Mouse (Mus musculus): Measurements from ENCODE around the gene C1qtnf9. TPM values are rescaled to one million over a fixed set of nuclear protein-coding genes. Genes with fewer than 3 reads are reported as not detected.

Gene C1qtnf9
- total and polyA plus RNA-seq, 2 experiments: 0.07 to 0.46 TPM

DNA sequence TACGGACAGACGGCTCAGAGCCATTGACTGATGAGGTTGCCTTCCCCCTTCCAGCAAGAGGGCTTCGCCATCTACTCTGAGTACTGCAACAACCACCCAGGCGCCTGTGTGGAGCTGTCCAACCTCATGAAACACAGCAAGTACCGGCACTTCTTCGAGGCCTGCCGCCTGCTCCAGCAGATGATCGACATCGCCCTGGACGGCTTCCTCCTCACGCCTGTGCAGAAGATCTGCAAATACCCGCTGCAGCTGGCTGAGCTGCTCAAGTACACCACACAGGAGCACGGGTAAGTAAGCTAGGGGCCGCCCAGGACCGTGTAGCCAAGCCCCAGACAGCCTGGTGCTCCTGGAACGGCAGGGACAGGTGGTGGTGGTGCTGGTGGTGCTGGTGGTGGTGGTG is 16.4 kb upstream of the C1qtnf9 start:
- Histone ChIP-seq H3K4me3 (ENCODE audit: insufficient read depth, low read depth, low read length) (no peak overlapping the region), H3K27me3 (ENCODE audit: control insufficient read depth, insufficient read depth, low read length) (no peaks in the 10 kb centered on the region), H3K36me3 (ENCODE audit: control insufficient read depth, insufficient read depth, low read length) (peaks cover 49% of the 10 kb centered on the region), H3K4me1 (ENCODE audit: control insufficient read depth, insufficient read depth, low read length) (no peaks in the 10 kb centered on the region), H3K27ac (replicated peaks; ENCODE audit: insufficient read depth, low read depth, low read length) (no peak overlapping the region), H3K79me2 (ENCODE audit: control insufficient read depth, insufficient read depth, low read length) (no peaks in the 10 kb centered on the region), H3K9ac (ENCODE audit: low read depth, low read length) (no peak overlapping the region)
- DNase-seq (ENCODE audit: extremely low read depth, low read depth, low spot score): no peak
- WGBS: 96% methylated on average over 16 of the region's 16 CpGs
- TF ChIP-seq POLR2A (IDR thresholded peaks at IDR 0.05; ENCODE audit: extremely low read depth, insufficient read depth, low read length) (no peak), CTCF (IDR thresholded peaks at IDR 0.05; ENCODE audit: low read depth, low read length) (no peak)

DNA sequence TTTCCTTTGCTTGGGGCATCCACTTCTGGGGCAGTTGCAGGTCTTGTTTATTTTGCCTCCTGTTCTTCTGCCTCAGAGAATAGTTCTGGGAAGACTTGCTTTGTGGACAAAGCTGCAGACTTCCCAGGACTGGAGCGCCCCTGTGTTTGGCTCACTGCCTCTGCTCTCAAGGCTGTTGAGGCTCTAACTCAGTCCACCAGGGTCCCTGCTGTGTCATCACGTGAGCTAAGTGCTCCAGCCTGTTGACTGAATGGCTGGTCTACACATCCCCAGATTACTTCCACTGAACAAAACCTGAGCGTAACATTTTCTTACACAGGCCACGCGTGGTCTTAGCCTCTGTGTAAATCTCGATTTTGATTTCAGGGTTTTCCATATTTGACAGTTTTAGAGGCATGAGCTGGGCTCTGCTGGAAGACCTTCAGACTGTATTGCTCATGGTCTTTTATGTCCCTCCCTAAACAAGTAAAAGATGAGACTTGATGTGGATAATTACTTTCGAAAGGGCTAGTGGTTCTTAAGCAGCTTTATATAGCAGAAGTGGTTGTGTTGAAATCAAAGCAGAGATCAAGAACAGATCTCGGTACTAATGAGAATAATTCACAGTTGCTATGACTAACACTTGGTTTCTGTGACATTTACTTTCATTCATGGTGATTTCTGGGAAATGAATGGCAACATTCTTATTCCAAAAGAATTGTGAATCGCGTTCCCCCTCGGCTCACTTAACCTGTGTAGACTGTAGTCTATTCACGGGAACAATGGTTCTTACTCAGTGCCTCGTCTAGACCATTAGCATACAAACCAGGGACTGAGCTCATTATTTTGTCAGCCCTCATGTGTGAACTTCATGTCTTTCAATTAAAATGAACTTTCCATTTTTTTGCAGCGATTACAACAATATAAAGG is 14.8 kb upstream of the C1qtnf9 start:
- Histone ChIP-seq H3K27ac (replicated peaks; ENCODE audit: insufficient read depth, low read depth, low read length) (no peak overlapping the region), H3K27me3 (ENCODE audit: control insufficient read depth, insufficient read depth, low read length) (no peaks in the 10 kb centered on the region), H3K9ac (ENCODE audit: low read depth, low read length) (no peak overlapping the region), H3K36me3 (ENCODE audit: control insufficient read depth, insufficient read depth, low read length) (peaks cover 50% of the 10 kb centered on the region), H3K79me2 (ENCODE audit: control insufficient read depth, insufficient read depth, low read length) (no peaks in the 10 kb centered on the region), H3K4me3 (ENCODE audit: insufficient read depth, low read depth, low read length) (no peak overlapping the region), H3K4me1 (ENCODE audit: control insufficient read depth, insufficient read depth, low read length) (no peaks in the 10 kb centered on the region)
- 94% methylated on average over 14 of the region's 14 CpGs for WGBS
- TF ChIP-seq CTCF (IDR thresholded peaks at IDR 0.05; ENCODE audit: low read depth, low read length): no peak
- TF ChIP-seq POLR2A (IDR thresholded peaks at IDR 0.05; ENCODE audit: extremely low read depth, insufficient read depth, low read length): no peak
- no peak for DNase-seq (ENCODE audit: extremely low read depth, low read depth, low spot score)

DNA sequence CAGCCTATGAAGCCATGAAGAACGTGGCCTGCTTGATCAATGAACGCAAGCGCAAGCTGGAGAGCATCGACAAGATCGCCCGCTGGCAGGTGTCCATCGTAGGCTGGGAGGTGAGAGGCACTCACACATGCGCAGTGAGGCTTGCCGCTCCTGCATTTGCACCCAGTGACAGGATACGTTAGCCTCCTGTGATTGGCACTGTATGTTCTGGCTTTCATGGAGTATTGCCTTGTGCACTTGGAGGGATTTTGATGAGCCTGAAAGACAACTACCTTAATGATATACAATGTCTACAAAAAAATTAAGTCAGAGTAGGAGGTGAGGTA is 14.2 kb upstream of the C1qtnf9 start:
- TF ChIP-seq CTCF (IDR thresholded peaks at IDR 0.05; ENCODE audit: low read depth, low read length) (no peak), POLR2A (IDR thresholded peaks at IDR 0.05; ENCODE audit: extremely low read depth, insufficient read depth, low read length) (no peak)
- no peak for DNase-seq (ENCODE audit: extremely low read depth, low read depth, low spot score)
- Histone ChIP-seq H3K9ac (ENCODE audit: low read depth, low read length) (no peak overlapping the region), H3K79me2 (ENCODE audit: control insufficient read depth, insufficient read depth, low read length) (no peaks in the 10 kb centered on the region), H3K27me3 (ENCODE audit: control insufficient read depth, insufficient read depth, low read length) (no peaks in the 10 kb centered on the region), H3K36me3 (ENCODE audit: control insufficient read depth, insufficient read depth, low read length) (peaks cover 53% of the 10 kb centered on the region), H3K4me1 (ENCODE audit: control insufficient read depth, insufficient read depth, low read length) (no peaks in the 10 kb centered on the region), H3K27ac (replicated peaks; ENCODE audit: insufficient read depth, low read depth, low read length) (no peak overlapping the region), H3K4me3 (ENCODE audit: insufficient read depth, low read depth, low read length) (no peak overlapping the region)
- WGBS: 96% methylated on average over 10 of the region's 10 CpGs

DNA sequence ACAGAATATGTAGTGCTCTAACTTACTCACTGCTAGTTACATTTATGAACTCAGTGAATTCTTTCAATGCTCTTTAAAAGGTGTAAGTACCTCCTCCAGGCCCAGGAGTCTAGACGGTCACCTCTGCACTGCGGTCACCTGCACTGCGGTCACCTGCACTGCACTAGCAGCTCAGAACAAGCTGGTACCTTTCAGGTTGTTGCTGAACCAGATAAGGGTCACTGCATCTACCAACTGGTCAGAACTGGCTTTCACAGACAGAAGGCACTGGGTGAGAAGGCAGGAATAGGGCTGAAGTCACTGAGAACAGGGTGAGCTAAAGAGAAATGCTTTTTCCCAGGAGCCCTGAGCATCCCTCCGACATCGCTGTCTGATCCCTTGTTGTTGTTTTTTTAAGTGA is 13.3 kb upstream of the C1qtnf9 start:
- DNase-seq (ENCODE audit: extremely low read depth, low read depth, low spot score): no peak
- TF ChIP-seq POLR2A (IDR thresholded peaks at IDR 0.05; ENCODE audit: extremely low read depth, insufficient read depth, low read length): no peak
- TF ChIP-seq CTCF (IDR thresholded peaks at IDR 0.05; ENCODE audit: low read depth, low read length): no peak
- Histone ChIP-seq H3K36me3 (ENCODE audit: control insufficient read depth, insufficient read depth, low read length) (peaks cover 45% of the 10 kb centered on the region), H3K4me3 (ENCODE audit: insufficient read depth, low read depth, low read length) (no peak overlapping the region), H3K4me1 (ENCODE audit: control insufficient read depth, insufficient read depth, low read length) (no peaks in the 10 kb centered on the region), H3K79me2 (ENCODE audit: control insufficient read depth, insufficient read depth, low read length) (no peaks in the 10 kb centered on the region), H3K27ac (replicated peaks; ENCODE audit: insufficient read depth, low read depth, low read length) (no peak overlapping the region), H3K9ac (ENCODE audit: low read depth, low read length) (no peak overlapping the region), H3K27me3 (ENCODE audit: control insufficient read depth, insufficient read depth, low read length) (no peaks in the 10 kb centered on the region)
- 96% methylated on average over 5 of the region's 5 CpGs for WGBS

DNA sequence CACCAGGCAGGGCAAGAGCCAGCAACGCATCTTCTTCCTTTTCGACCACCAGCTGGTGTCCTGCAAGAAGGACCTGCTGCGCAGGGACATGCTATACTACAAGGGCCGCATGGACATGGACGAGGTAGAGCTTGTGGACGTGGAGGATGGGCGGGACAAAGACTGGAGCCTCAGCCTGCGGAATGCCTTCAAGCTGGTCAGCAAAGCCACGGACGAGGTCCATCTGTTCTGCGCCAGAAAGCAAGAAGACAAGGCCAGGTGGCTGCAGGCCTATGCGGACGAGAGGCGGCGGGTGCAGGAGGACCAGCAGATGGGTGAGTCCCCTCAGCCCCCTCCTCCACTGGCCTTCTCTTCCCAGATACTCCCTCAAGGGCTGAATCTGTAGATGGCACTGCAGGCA is 11.7 kb upstream of the C1qtnf9 start:
- TF ChIP-seq CTCF (IDR thresholded peaks at IDR 0.05; ENCODE audit: low read depth, low read length) (no peak), POLR2A (IDR thresholded peaks at IDR 0.05; ENCODE audit: extremely low read depth, insufficient read depth, low read length) (no peak)
- DNase-seq (ENCODE audit: extremely low read depth, low read depth, low spot score): no peak
- H3K36me3 ChIP-seq (ENCODE audit: control insufficient read depth, insufficient read depth, low read length): peaks cover 54% of the 10 kb centered on the region
- 96% methylated on average over 15 of the region's 15 CpGs for WGBS
- no peak overlapping the region for H3K27ac ChIP-seq (replicated peaks; ENCODE audit: insufficient read depth, low read depth, low read length)
- no peak overlapping the region for H3K9ac ChIP-seq (ENCODE audit: low read depth, low read length)
- H3K79me2 ChIP-seq (ENCODE audit: control insufficient read depth, insufficient read depth, low read length): no peaks in the 10 kb centered on the region
- no peak overlapping the region for H3K4me3 ChIP-seq (ENCODE audit: insufficient read depth, low read depth, low read length)
- no peaks in the 10 kb centered on the region for H3K27me3 ChIP-seq (ENCODE audit: control insufficient read depth, insufficient read depth, low read length)
- H3K4me1 ChIP-seq (ENCODE audit: control insufficient read depth, insufficient read depth, low read length): no peaks in the 10 kb centered on the region

DNA sequence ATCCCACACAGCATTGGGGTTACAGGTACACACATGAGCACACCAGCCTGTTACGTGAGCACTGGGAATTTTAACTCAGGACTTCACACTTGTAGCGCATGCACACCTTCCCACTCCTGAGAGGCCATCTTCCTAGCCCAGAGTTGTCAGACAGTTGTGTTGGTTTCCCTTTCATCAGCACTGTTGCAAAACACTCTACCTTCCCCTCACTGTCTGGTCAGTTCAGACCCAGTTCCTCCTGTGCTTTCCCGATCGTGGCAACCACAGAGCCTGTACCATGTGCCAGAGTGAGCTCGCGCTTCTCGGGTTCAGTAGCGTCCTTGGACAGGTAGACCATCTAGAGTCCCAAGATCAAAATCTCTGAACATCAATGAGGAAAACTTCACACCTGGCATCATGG is 10.7 kb upstream of the C1qtnf9 start:
- 91% methylated on average over 8 of the region's 8 CpGs for WGBS
- H3K4me3 ChIP-seq (ENCODE audit: insufficient read depth, low read depth, low read length): no peak overlapping the region
- H3K4me1 ChIP-seq (ENCODE audit: control insufficient read depth, insufficient read depth, low read length): no peaks in the 10 kb centered on the region
- H3K27me3 ChIP-seq (ENCODE audit: control insufficient read depth, insufficient read depth, low read length): no peaks in the 10 kb centered on the region
- H3K9ac ChIP-seq (ENCODE audit: low read depth, low read length): no peak overlapping the region
- no peak for DNase-seq (ENCODE audit: extremely low read depth, low read depth, low spot score)
- TF ChIP-seq CTCF (IDR thresholded peaks at IDR 0.05; ENCODE audit: low read depth, low read length): no peak
- TF ChIP-seq POLR2A (IDR thresholded peaks at IDR 0.05; ENCODE audit: extremely low read depth, insufficient read depth, low read length): no peak
- no peaks in the 10 kb centered on the region for H3K79me2 ChIP-seq (ENCODE audit: control insufficient read depth, insufficient read depth, low read length)
- H3K27ac ChIP-seq (replicated peaks; ENCODE audit: insufficient read depth, low read depth, low read length): no peak overlapping the region
- peaks cover 60% of the 10 kb centered on the region for H3K36me3 ChIP-seq (ENCODE audit: control insufficient read depth, insufficient read depth, low read length)
